Mouse (Mus musculus) embryonic fibroblast, embryonic 13.5 days (primary cell): ENCODE data around the gene Shank3. TPM values are rescaled to one million over a fixed set of nuclear protein-coding genes. Genes with fewer than 3 reads are reported as not detected.

Experiments used
- H3K27ac ChIP-seq: 2 replicates; pipeline ENCODE4 v1.5.1; 2012; ENCODE audit warnings: low read length, control low read depth, inconsistent platforms; ENCODE audit not compliant: insufficient read depth
- H3K4me1 ChIP-seq: 2 replicates; pipeline ENCODE4 v1.6.1; 2011; ENCODE audit warnings: low read length; ENCODE audit not compliant: control insufficient read depth, insufficient read depth
- H3K4me3 ChIP-seq: 2 replicates; pipeline ENCODE4 v1.5.1; 2011; ENCODE audit warnings: mild to moderate bottlenecking, control low read depth, low read length; ENCODE audit not compliant: insufficient read depth
- CTCF ChIP-seq: IDR thresholded peaks from 2 replicates; pipeline ENCODE4 v1.5.1; 2011; ENCODE audit warnings: mild to moderate bottlenecking, control low read depth, low read length, moderate library complexity, borderline replicate concordance; ENCODE audit not compliant: insufficient read depth
- POLR2A ChIP-seq: IDR thresholded peaks from 2 replicates; pipeline ENCODE4 v1.6.1; 2011; ENCODE audit warnings: low read depth, mild to moderate bottlenecking, control low read depth, low read length, moderate library complexity
- polyA plus RNA-seq: library from polyadenylated mRNA; stranded (reverse); fragments of >200 nt; gene quantifications from 2 replicates; pipeline ENCODE4 v1.2.4, GENCODE M21; 2011; ENCODE audit warnings: low read depth; ENCODE audit not compliant: missing spikeins, insufficient read length

Gene Shank3
- polyA plus RNA-seq, 1 experiment = 2.7 TPM

DNA sequence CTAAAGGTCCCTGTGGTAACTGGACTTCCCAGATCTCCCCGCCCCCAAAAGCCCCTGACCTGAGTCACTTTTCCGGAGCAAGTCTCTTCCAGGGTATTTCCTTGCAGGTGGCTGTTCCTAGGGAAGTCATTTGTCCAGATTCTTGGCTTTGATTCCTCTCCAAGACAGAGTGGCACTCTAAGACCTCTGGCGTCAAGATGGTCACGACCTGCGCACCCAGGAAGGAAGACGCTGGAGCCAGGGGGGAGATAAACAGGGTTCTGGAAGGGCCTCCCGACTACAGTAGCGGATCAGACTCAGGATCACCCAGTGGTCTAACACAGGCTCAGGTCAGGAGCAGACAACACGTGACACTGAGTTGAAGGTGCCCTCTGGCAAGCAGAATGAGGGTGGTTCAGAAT lies 22.3 kb upstream of the Shank3 start, which contains the start of gene Arsa:
Gene Arsa, minus strand, starts transcription at position 335 of the 401 bp plus-strand sequence.
- TF ChIP-seq CTCF = no peak
- TF ChIP-seq POLR2A = no peak
- Histone ChIP-seq H3K4me1 (peaks cover 7% of the 10 kb centered on the region), H3K27ac (peak within 1 kb of the TSS; percentile 23), H3K4me3 (peak within 1 kb of the TSS; percentile 57)

DNA sequence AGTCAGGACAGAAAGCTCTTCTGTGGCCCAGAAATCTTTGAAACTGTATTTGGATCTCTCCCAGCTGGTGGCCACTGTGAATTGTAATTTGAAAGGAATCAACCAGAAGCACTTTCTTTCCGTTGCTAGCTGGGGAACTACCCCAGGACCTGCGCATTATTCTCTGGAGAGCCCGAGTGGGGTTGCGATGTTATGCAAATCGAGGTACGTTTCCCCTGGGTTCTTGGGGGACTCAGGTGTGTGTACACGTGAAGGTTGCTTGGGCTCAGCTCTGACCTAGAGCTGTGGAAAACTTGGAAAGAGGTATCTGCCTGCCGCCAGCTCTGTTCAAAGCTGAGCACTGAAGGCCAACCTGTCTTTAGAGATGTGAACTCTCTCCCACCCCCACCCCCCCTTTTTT lies 21.6 kb upstream of the Shank3 start:
- Histone ChIP-seq H3K4me3 (no peak overlapping the region), H3K27ac (no peak overlapping the region), H3K4me1 (peaks cover 7% of the 10 kb centered on the region)
- TF ChIP-seq POLR2A (no peak), CTCF (no peak)

DNA sequence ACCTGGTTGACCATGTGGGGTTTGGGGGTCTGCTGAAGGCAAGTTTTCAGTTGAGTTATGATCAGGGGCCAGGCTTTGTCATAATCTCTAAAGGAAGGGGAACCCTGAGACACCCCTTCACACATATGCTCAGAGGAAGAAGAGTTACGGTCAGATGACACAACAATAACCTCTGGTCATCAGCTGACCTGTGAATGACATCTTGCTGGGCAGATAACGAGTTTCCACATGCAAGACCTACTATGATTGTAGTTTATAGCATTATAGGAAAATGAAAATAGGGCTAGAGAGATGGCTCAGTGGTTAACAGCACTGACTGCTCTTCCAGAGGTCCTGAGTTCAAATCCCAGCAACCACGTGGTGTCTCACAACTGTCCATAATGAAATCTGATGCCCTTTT lies 20.8 kb upstream of the Shank3 start:
- no peak overlapping the region for H3K27ac ChIP-seq
- peaks cover 7% of the 10 kb centered on the region for H3K4me1 ChIP-seq
- TF ChIP-seq POLR2A (no peak), CTCF (no peak)
- H3K4me3 ChIP-seq = no peak overlapping the region

DNA sequence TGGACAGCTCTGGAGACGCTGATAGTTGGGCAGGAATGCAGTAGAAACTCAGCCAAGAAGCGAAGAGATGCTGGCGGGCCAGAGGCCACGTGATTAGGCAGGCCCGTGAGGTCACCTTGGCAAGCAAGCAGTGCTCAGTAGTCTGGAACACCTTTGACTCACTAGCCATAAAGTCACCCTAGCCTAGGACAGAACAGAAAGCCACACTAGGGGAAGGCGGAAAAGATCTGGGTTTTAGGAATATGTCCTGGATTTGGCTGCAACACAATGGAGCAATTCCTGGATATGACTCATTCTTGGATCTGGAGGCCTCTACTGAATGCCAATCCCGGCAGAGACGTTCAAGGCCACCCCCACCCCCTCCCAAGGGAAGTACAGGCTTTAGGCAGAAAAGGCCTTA lies 18.8 kb upstream of the Shank3 start:
- TF ChIP-seq CTCF (no peak), POLR2A (no peak)
- Histone ChIP-seq H3K27ac (peak overlapping the region; percentile 39; the same call in 1 of the 2 replicates), H3K4me3 (no peak overlapping the region)

DNA sequence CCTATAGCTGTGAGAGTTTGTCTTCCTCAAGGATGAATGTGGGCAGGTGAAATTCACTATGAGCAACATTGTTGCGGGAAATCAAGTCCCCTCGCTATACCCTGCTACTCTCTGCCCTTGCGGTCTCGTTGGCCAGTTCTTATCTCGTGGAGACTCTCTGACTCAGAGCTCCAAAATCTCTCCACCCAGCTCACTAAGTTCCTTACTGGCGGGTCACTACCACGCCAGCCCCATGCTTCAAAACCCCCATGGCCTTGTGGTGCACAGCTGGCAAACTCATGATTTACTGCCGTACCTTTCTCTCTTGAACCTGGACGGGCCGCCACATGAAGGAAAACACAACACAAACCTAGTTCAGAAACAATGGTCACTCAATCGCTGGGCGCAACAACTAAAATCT lies 11.2 kb upstream of the Shank3 start:
- no peaks in the 10 kb centered on the region; the same call in 1 of the 2 replicates for H3K4me1 ChIP-seq
- TF ChIP-seq POLR2A (no peak), CTCF (no peak)
- H3K27ac ChIP-seq = no peak overlapping the region
- H3K4me3 ChIP-seq = no peak overlapping the region

More for the DNA sequence above, 18.8 kb upstream of the Shank3 start:
- H3K4me1 ChIP-seq = peaks cover 7% of the 10 kb centered on the region

DNA sequence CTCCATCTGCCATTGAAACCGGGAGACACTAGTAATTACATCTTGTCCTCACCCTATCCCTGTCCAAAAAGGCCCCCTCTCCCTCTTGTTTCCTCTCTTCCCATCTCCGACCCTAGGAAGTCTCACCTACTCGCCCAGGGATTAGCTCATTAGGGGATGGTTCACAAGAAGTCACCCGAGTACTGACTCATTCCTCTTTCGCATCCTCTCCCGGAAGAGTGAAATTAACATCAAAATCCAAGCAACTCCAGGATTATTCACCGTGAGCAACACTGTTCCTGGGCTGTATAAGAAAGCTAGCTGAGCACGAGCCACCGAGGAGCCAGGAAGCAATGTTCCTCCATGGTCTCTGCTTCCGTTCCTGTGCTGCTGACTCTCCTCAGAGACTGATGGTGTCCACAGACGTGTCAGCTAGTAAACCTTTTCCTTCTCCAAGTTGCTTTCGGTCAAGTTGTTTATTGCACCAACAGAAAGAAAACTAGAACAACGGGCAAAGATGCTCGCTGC lies 10.8 kb upstream of the Shank3 start:
- no peak overlapping the region for H3K27ac ChIP-seq
- H3K4me1 ChIP-seq = no peaks in the 10 kb centered on the region; the same call in 1 of the 2 replicates
- no peak overlapping the region for H3K4me3 ChIP-seq
- TF ChIP-seq POLR2A (no peak), CTCF (no peak)

DNA sequence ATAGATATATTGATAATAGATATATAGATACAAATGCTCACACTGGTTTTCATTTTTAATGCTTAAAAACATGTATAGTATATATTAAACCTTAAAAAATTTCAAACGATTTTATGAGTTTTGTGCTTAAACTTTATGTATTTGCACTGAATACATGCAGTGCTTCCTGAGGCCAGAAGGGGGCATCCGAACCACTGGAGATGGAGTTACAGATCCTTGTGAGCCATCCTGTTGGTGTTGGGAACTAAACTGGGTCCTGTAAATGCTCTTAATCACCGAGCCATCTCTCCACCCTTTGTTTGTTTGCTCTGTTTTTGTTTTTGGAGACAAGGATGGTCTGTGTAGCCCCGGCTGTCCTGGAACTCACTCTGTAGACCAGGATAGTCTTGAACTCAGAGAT lies 4.5 kb upstream of the Shank3 start:
- no peak overlapping the region for H3K4me3 ChIP-seq
- TF ChIP-seq POLR2A (no peak), CTCF (no peak)

DNA sequence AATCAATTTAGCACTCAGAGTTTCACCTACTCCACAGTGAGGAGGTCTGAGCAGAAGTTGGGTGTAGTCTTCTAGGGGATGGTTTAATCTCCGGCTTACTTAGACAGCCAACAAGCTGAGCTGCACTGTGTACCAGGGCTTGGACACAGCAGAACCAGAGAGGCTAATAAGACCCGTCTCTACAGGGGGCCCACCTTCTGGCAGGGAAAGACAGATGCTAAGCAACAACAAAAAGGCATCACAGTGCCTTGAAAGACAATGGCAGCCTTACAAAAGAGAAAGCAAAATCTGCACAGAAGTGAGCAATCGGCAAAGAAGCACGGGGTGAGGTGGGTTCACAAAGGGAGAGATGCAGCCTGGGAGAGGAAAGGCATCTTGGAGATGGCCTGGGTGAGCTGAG lies 3.3 kb upstream of the Shank3 start:
- Histone ChIP-seq H3K4me1 (no peaks in the 10 kb centered on the region), H3K4me3 (no peak overlapping the region), H3K27ac (no peak overlapping the region)
- TF ChIP-seq POLR2A (no peak), CTCF (no peak)

More for the DNA sequence above, 4.5 kb upstream of the Shank3 start:
- no peak overlapping the region for H3K27ac ChIP-seq
- H3K4me1 ChIP-seq = no peaks in the 10 kb centered on the region

DNA sequence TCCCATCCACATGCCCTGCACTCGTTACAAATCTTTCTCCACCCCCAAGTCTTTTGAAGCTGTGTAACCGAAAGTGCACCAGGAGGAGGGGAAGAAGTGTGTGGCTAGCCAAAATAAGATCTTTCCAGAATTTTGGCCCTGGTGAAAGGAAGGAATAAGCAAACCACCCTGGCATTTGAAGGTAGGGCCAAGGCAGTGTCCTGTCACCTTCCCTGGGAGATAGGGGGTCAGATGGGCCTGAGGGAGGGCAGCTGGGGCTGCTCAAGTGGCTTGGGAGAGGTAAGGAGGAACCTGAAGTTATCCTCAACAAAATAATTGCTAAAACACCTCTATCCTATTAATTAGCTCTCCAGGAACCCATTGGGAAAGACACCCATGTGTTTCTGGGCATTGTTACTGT lies 2.6 kb upstream of the Shank3 start:
- Histone ChIP-seq H3K27ac (no peak overlapping the region), H3K4me3 (no peak overlapping the region), H3K4me1 (no peaks in the 10 kb centered on the region)
- TF ChIP-seq POLR2A (no peak), CTCF (no peak)

DNA sequence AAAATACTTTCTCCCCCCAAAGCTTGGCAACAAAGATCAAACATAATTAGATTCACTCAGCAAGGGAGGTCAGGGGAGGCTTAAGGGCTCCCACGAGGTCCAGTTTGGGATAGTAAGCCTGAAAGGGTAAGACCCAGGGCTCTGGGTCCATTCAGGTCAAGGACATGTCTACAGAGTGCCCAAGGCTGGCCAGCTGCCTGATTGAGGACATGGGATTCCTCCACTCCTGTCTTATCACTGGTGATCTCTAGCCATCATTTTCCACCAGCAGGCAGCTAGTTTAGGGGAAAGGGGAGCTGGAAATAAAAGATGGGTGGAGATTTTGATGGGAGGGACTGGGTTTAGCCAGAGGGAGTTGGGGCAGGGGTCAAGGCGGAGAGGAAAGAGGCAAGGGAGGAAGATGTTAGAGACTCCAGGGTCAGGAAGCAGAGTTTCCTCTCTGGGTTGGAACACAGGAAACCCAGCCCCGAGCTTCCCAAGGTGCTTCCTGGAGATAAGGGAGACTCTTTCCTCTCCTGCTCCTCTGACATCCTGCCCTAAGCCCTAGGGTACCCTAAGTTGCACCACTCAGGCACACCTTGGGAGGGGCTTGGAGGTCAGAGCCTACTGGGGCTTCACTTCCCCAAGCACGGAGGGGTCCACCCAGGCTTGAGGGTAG lies 1.9 kb upstream of the Shank3 start:
- Histone ChIP-seq H3K27ac (no peak overlapping the region), H3K4me1 (no peaks in the 10 kb centered on the region), H3K4me3 (no peak overlapping the region)
- no peak for TF ChIP-seq POLR2A
- no peak for TF ChIP-seq CTCF
